Mouse (Mus musculus): ENCODE results near the gene Nacc1. TPM values are rescaled to one million over a fixed set of nuclear protein-coding genes. Genes with fewer than 3 reads are reported as not detected.

The Nacc1 gene
- polyA plus RNA-seq, 1 experiment from 2014 or later, result 17.4 TPM

GRCm38 (mm10) chr8:84708071-84708541 is 20.4 kb upstream of the Nacc1 start:
- peak overlapping the region; percentile 65; the same call in 1 of the 2 replicates for H3K9ac ChIP-seq (ENCODE audit: low read length)
- no peak for ATAC-seq (ENCODE audit: insufficient number of reproducible peaks, insufficient read depth, low FRiP score, low read depth)
- H3K27me3 ChIP-seq (ENCODE audit: control insufficient read depth, insufficient read depth, low read length), result peaks cover 47% of the 10 kb centered on the region
- 17% methylated on average over 15 of the region's 15 CpGs for WGBS
- H3K27ac ChIP-seq (replicated peaks in 1 of 2; ENCODE audit: control insufficient read depth in 1 of 2, insufficient read depth in 1 of 2, low read depth in 2 of 2, low read length in 2 of 2), result peak overlapping the region; percentile 33 to 75; a peak in 3 of 4 replicates
- peaks cover 24 to 62% of the 10 kb centered on the region in 2 experiments for H3K4me1 ChIP-seq (ENCODE audit: control insufficient read depth in 2 of 2, insufficient read depth in 2 of 2, low read length in 2 of 2)
- peak overlapping the region; percentile 27 to 35; a peak in 3 of 4 replicates for H3K4me3 ChIP-seq (ENCODE audit: control insufficient read depth in 1 of 2, insufficient read depth in 1 of 2, low read depth in 1 of 2, low read length in 2 of 2)
- H3K36me3 ChIP-seq (ENCODE audit: control insufficient read depth, insufficient read depth, low read length), result 0 out of 2 replicates have a peak, but pooled peaks cover 4% of the 10 kb centered on the region
- H3K9me3 ChIP-seq (ENCODE audit: control insufficient read depth, low read length), result no peaks in the 10 kb centered on the region
- H3K4me2 ChIP-seq (ENCODE audit: low read length), result peak overlapping the region; percentile 51

GRCm38 (mm10) chr8:84707267-84707883 is 19.7 kb upstream of the Nacc1 start:
- H3K27me3 ChIP-seq (ENCODE audit: control insufficient read depth, insufficient read depth, low read length), result peaks cover 52% of the 10 kb centered on the region
- peak overlapping the region; percentile 51 for H3K4me2 ChIP-seq (ENCODE audit: low read length)
- peaks cover 19 to 55% of the 10 kb centered on the region in 2 experiments for H3K4me1 ChIP-seq (ENCODE audit: control insufficient read depth in 2 of 2, insufficient read depth in 2 of 2, low read length in 2 of 2)
- H3K4me3 ChIP-seq (ENCODE audit: control insufficient read depth in 1 of 2, insufficient read depth in 1 of 2, low read depth in 1 of 2, low read length in 2 of 2), result peak overlapping the region; percentile 27 to 35
- H3K27ac ChIP-seq (replicated peaks in 1 of 2; ENCODE audit: control insufficient read depth in 1 of 2, insufficient read depth in 1 of 2, low read depth in 2 of 2, low read length in 2 of 2), result peak overlapping the region; percentile 66 to 75
- H3K9ac ChIP-seq (ENCODE audit: low read length), result peak overlapping the region; percentile 65
- H3K36me3 ChIP-seq (ENCODE audit: control insufficient read depth, insufficient read depth, low read length), result 0 out of 2 replicates have a peak, but pooled peaks cover 4% of the 10 kb centered on the region
- WGBS, result 12% methylated on average over 20 of the region's 22 CpGs
- ATAC-seq (ENCODE audit: insufficient number of reproducible peaks, insufficient read depth, low FRiP score, low read depth), result peak; percentile 19
- no peaks in the 10 kb centered on the region for H3K9me3 ChIP-seq (ENCODE audit: control insufficient read depth, low read length)

- ATAC-seq (ENCODE audit: insufficient number of reproducible peaks, insufficient read depth, low FRiP score, low read depth), result 0 out of 2 replicates have a peak, but pooled peaks have one; percentile 14
- Histone ChIP-seq H3K36me3 (ENCODE audit: control insufficient read depth, insufficient read depth, low read length) (0 out of 2 replicates have a peak, but pooled peaks cover 4% of the 10 kb centered on the region), H3K4me3 (ENCODE audit: control insufficient read depth in 1 of 2, insufficient read depth in 1 of 2, low read depth in 1 of 2, low read length in 2 of 2) (peak overlapping the region; percentile 27 to 35), H3K4me2 (ENCODE audit: low read length) (peak overlapping the region; percentile 51), H3K4me1 (ENCODE audit: control insufficient read depth in 2 of 2, insufficient read depth in 2 of 2, low read length in 2 of 2) (peaks cover 14 to 52% of the 10 kb centered on the region in 2 experiments), H3K27me3 (ENCODE audit: control insufficient read depth, insufficient read depth, low read length) (peaks cover 57% of the 10 kb centered on the region), H3K27ac (replicated peaks in 1 of 2; ENCODE audit: control insufficient read depth in 1 of 2, insufficient read depth in 1 of 2, low read depth in 2 of 2, low read length in 2 of 2) (peak overlapping the region; percentile 66 to 75), H3K9me3 (ENCODE audit: control insufficient read depth, low read length) (no peaks in the 10 kb centered on the region), H3K9ac (ENCODE audit: low read length) (peak overlapping the region; percentile 65)
- WGBS, result 7% methylated on average over 45 of the region's 45 CpGs
These were observed 19.1 kb upstream of the Nacc1 start for GRCm38 (mm10) chr8:84706610-84707266.

- peak overlapping the region in 1 of 2 experiments; percentile 85; a peak in 2 of 4 replicates for H3K27ac ChIP-seq (replicated peaks in 1 of 2; ENCODE audit: control insufficient read depth in 1 of 2, insufficient read depth in 1 of 2, low read depth in 2 of 2, low read length in 2 of 2)
- H3K4me1 ChIP-seq (ENCODE audit: control insufficient read depth in 2 of 2, insufficient read depth in 2 of 2, low read length in 2 of 2), result peaks cover 16 to 53% of the 10 kb centered on the region in 2 experiments; a peak in 3 of 4 replicates
These were observed 18.3 kb upstream of the Nacc1 start for GRCm38 (mm10) chr8:84705960-84706359.

GRCm38 (mm10) chr8:84704867-84705831 is 17.5 kb upstream of the Nacc1 start:
- peaks cover 16 to 53% of the 10 kb centered on the region in 2 experiments; a peak in 3 of 4 replicates for H3K4me1 ChIP-seq (ENCODE audit: control insufficient read depth in 2 of 2, insufficient read depth in 2 of 2, low read length in 2 of 2)
- H3K36me3 ChIP-seq (ENCODE audit: control insufficient read depth, insufficient read depth, low read length), result 0 out of 2 replicates have a peak, but pooled peaks cover 4% of the 10 kb centered on the region
- no peak for ATAC-seq (ENCODE audit: insufficient number of reproducible peaks, insufficient read depth, low FRiP score, low read depth)
- H3K4me3 ChIP-seq (ENCODE audit: control insufficient read depth in 1 of 2, insufficient read depth in 1 of 2, low read depth in 1 of 2, low read length in 2 of 2), result peak overlapping the region; percentile 35 to 42
- H3K4me2 ChIP-seq (ENCODE audit: low read length), result peak overlapping the region; percentile 65
- 4% methylated on average over 60 of the region's 61 CpGs for WGBS
- H3K27me3 ChIP-seq (ENCODE audit: control insufficient read depth, insufficient read depth, low read length), result peaks cover 57% of the 10 kb centered on the region
- no peaks in the 10 kb centered on the region for H3K9me3 ChIP-seq (ENCODE audit: control insufficient read depth, low read length)
- peak overlapping the region; percentile 69 for H3K9ac ChIP-seq (ENCODE audit: low read length)
- H3K27ac ChIP-seq (replicated peaks in 1 of 2; ENCODE audit: control insufficient read depth in 1 of 2, insufficient read depth in 1 of 2, low read depth in 2 of 2, low read length in 2 of 2), result peak overlapping the region; percentile 51 to 85

More at GRCm38 (mm10) chr8:84705960-84706359, 18.3 kb upstream of the Nacc1 start:
- H3K4me3 ChIP-seq (ENCODE audit: control insufficient read depth in 1 of 2, insufficient read depth in 1 of 2, low read depth in 1 of 2, low read length in 2 of 2), result peak overlapping the region in 1 of 2 experiments; percentile 42; a peak in 2 of 4 replicates
- peaks cover 57% of the 10 kb centered on the region for H3K27me3 ChIP-seq (ENCODE audit: control insufficient read depth, insufficient read depth, low read length)
- 3% methylated on average over 12 of the region's 12 CpGs for WGBS
- ATAC-seq (ENCODE audit: insufficient number of reproducible peaks, insufficient read depth, low FRiP score, low read depth), result no peak
- 0 out of 2 replicates have a peak, but pooled peaks cover 4% of the 10 kb centered on the region for H3K36me3 ChIP-seq (ENCODE audit: control insufficient read depth, insufficient read depth, low read length)
- no peaks in the 10 kb centered on the region for H3K9me3 ChIP-seq (ENCODE audit: control insufficient read depth, low read length)
- H3K4me2 ChIP-seq (ENCODE audit: low read length), result peak overlapping the region; percentile 65
- peak overlapping the region; percentile 69 for H3K9ac ChIP-seq (ENCODE audit: low read length)

- Histone ChIP-seq H3K27me3 (ENCODE audit: control insufficient read depth, insufficient read depth, low read length) (peaks cover 57% of the 10 kb centered on the region), H3K4me1 (ENCODE audit: control insufficient read depth in 2 of 2, insufficient read depth in 2 of 2, low read length in 2 of 2) (peaks cover 16 to 51% of the 10 kb centered on the region in 2 experiments; a peak in 3 of 4 replicates)
These were observed 16.7 kb upstream of the Nacc1 start for GRCm38 (mm10) chr8:84704356-84704755.

More at GRCm38 (mm10) chr8:84704356-84704755, 16.7 kb upstream of the Nacc1 start:
- H3K36me3 ChIP-seq (ENCODE audit: control insufficient read depth, insufficient read depth, low read length), result peaks cover 8% of the 10 kb centered on the region; the same call in 1 of the 2 replicates
- H3K9me3 ChIP-seq (ENCODE audit: control insufficient read depth, low read length), result no peaks in the 10 kb centered on the region
- WGBS, result 4% methylated on average over 16 of the region's 16 CpGs
- peak overlapping the region in 1 of 2 experiments; percentile 85; a peak in 2 of 4 replicates for H3K27ac ChIP-seq (replicated peaks in 1 of 2; ENCODE audit: control insufficient read depth in 1 of 2, insufficient read depth in 1 of 2, low read depth in 2 of 2, low read length in 2 of 2)
- peak overlapping the region; percentile 72; the same call in 1 of the 2 replicates for H3K9ac ChIP-seq (ENCODE audit: low read length)
- peak overlapping the region; percentile 18 to 42 for H3K4me3 ChIP-seq (ENCODE audit: control insufficient read depth in 1 of 2, insufficient read depth in 1 of 2, low read depth in 1 of 2, low read length in 2 of 2)
- peak overlapping the region; percentile 65 for H3K4me2 ChIP-seq (ENCODE audit: low read length)
- no peak for ATAC-seq (ENCODE audit: insufficient number of reproducible peaks, insufficient read depth, low FRiP score, low read depth)

All from heart, embryonic 14.5 days (tissue).